Mouse (Mus musculus) heart, adult 8-10 months (tissue): ENCODE results near the gene Cntd1. TPM values are rescaled to one million over a fixed set of nuclear protein-coding genes. Genes with fewer than 3 reads are reported as not detected.
"Not testable (repeated sequence)": the region's sequence is repeated elsewhere in the genome, so short reads cannot be mapped to it uniquely, and the experiment has no call there.

Experiments
- DNase-seq: peaks from one replicate; pipeline ENCODE4 v3.0.0; 2022; ENCODE audit warnings: low spot score
- total RNA-seq, 4 experiments: library from RNA; stranded (reverse); gene quantifications; 2 replicates each; pipeline ENCODE4 v1.2.4; 2022

Gene Cntd1
- total RNA-seq, 4 experiments from 2014 or later = 0.14 to 0.29 (median 0.22) TPM; not detected in 1

- not testable (repeated sequence) for DNase-seq
These were observed 52.1 kb downstream of the Cntd1 start for GRCm38 (mm10) chr11:101330961-101331360.

- peak; percentile 36 for DNase-seq
These were observed 53.7 kb downstream of the Cntd1 start for GRCm38 (mm10) chr11:101332537-101332936.

- DNase-seq = no peak
These were observed 55.2 kb downstream of the Cntd1 start for GRCm38 (mm10) chr11:101334023-101334422.

- DNase-seq = no peak
These were observed 55.7 kb downstream of the Cntd1 start for GRCm38 (mm10) chr11:101334516-101334915.

- no peak for DNase-seq
These were observed 56.9 kb downstream of the Cntd1 start for GRCm38 (mm10) chr11:101335685-101336084.

- no peak for DNase-seq
These were observed 59.4 kb downstream of the Cntd1 start for GRCm38 (mm10) chr11:101338123-101338760.

Other genes with a start within 250 kb of the Cntd1 start
- gene Naglu, start 209.0 kb upstream of the Cntd1 start, total RNA-seq = 10 to 100 TPM in 1 of 4 experiments, 1 to 10 TPM in 3; 7.3 to 10.1 (median 7.8) TPM
- gene Hsd17b1, start 200.6 kb upstream of the Cntd1 start, total RNA-seq = 1 to 10 TPM in 1 of 4 experiments, under 1 TPM in 3; 0.22 to 1.5 (median 0.52) TPM
- gene Coasy, start 196.4 kb upstream of the Cntd1 start, total RNA-seq = 10 to 100 TPM; 14.5 to 21.0 (median 17.6) TPM
- gene Mlx, start 191.7 kb upstream of the Cntd1 start, total RNA-seq = 10 to 100 TPM; 15.5 to 24.4 (median 20.0) TPM
- gene Psmc3ip, start 183.6 kb upstream of the Cntd1 start, total RNA-seq = 1 to 10 TPM; 2.3 to 3.1 (median 2.8) TPM
- 10 to 100 TPM; 26.5 to 31.2 (median 29.0) TPM for gene Retreg3, start 159.1 kb upstream of the Cntd1 start, total RNA-seq
- 10 to 100 TPM; 23.2 to 27.3 (median 25.4) TPM for gene Tubg1, start 159.1 kb upstream of the Cntd1 start, total RNA-seq
- 1 to 10 TPM; 2.7 to 4.9 (median 3.0) TPM for gene Tubg2, start 123.1 kb upstream of the Cntd1 start, total RNA-seq
- 1 to 10 TPM; 1.1 to 2.9 (median 1.5) TPM for gene Cntnap1, start 108.5 kb upstream of the Cntd1 start, total RNA-seq
- gene Plekhh3, start 107.7 kb upstream of the Cntd1 start, total RNA-seq = 10 to 100 TPM; 23.4 to 29.9 (median 28.1) TPM
- gene Ccr10, start 103.6 kb upstream of the Cntd1 start, total RNA-seq = under 1 TPM in 2 of 4 experiments, not detected in 2; 0.14 to 0.19 TPM
- gene Ezh1, start 52.5 kb upstream of the Cntd1 start, total RNA-seq = 10 to 100 TPM; 28.6 to 37.3 (median 31.7) TPM
- 10 to 100 TPM; 60.8 to 93.6 (median 83.9) TPM for gene Ramp2, start 33.0 kb upstream of the Cntd1 start, total RNA-seq
- gene Vps25, start 25.3 kb upstream of the Cntd1 start, total RNA-seq = 100 to 1,000 TPM in 3 of 4 experiments, 10 to 100 TPM in 1; 88.4 to 109 (median 104) TPM
- 10 to 100 TPM in 3 of 4 experiments, 1 to 10 TPM in 1; 7.6 to 16.6 (median 14.2) TPM for gene Wnk4, start 18.4 kb upstream of the Cntd1 start, total RNA-seq
- gene Coa3, start 102 bp downstream of the Cntd1 start, total RNA-seq = 100 to 1,000 TPM in 2 of 4 experiments, 10 to 100 TPM in 2; 93.0 to 105 (median 98.0) TPM
- 100 to 1,000 TPM in 2 of 4 experiments, 10 to 100 TPM in 2; 78.6 to 116 (median 100) TPM for gene Becn1, start 23.3 kb downstream of the Cntd1 start, total RNA-seq
- 10 to 100 TPM; 66.4 to 85.0 (median 73.6) TPM for gene Psme3, start 37.2 kb downstream of the Cntd1 start, total RNA-seq
- gene Aoc2, start 46.1 kb downstream of the Cntd1 start, total RNA-seq = 1 to 10 TPM; 1.4 to 1.9 (median 1.7) TPM
- gene Aoc3, start 51.6 kb downstream of the Cntd1 start, total RNA-seq = 1 to 10 TPM; 7.1 to 9.2 (median 8.5) TPM
- gene G6pc, start 88.5 kb downstream of the Cntd1 start, total RNA-seq = not detected
- gene Aarsd1, start 138.6 kb downstream of the Cntd1 start, total RNA-seq = 10 to 100 TPM; 12.3 to 25.8 (median 22.4) TPM
- gene Gm27029, start 145.8 kb downstream of the Cntd1 start, total RNA-seq = 10 to 100 TPM in 1 of 4 experiments, 1 to 10 TPM in 3; 5.0 to 11.5 (median 6.8) TPM
- gene Rundc1, start 146.1 kb downstream of the Cntd1 start, total RNA-seq = 10 to 100 TPM; 10.5 to 13.1 (median 11.8) TPM
- 10 to 100 TPM; 46.5 to 67.8 (median 61.1) TPM for gene Ptges3l, start 146.3 kb downstream of the Cntd1 start, total RNA-seq
- gene Rpl27, start 163.3 kb downstream of the Cntd1 start, total RNA-seq = 10 to 100 TPM; 29.2 to 41.5 (median 39.2) TPM
- gene Ifi35, start 169.4 kb downstream of the Cntd1 start, total RNA-seq = 10 to 100 TPM; 13.4 to 14.6 (median 13.9) TPM
- gene Rnd2, start 186.0 kb downstream of the Cntd1 start, total RNA-seq = 1 to 10 TPM; 5.3 to 7.5 (median 6.2) TPM
- 10 to 100 TPM; 20.6 to 23.2 (median 21.8) TPM for gene Vat1, start 187.2 kb downstream of the Cntd1 start, total RNA-seq